Mouse (Mus musculus): ENCODE measurements around the gene Fam98a. TPM values are rescaled to one million over a fixed set of nuclear protein-coding genes. Genes with fewer than 3 reads are reported as not detected.

Gene Fam98a
- polyA plus RNA-seq, 1 experiment from 2014 or later = 32.2 TPM

DNA sequence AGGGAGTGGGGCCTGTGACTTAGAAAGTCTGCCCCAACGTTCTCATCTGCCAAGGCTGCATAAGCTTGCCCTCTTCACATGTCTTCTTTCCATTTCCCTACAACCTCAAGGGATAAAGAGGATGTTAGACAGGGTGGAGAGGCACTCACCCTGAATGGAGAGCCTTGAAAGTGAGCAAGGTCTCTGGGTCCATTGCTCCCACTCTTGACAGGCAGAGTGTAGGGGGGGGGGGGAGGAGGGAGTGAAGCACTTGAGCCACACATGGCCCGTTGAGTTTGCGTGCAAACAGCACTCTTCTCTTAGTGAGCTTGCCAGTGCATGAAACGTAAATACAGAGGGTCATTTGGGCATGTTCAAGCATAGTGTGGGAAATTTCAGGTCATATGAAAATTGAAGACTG lies 56.5 kb downstream of the Fam98a start:
- Histone ChIP-seq H3K9ac (no peak overlapping the region), H3K27ac (ENCODE audit: poor library complexity, severe bottlenecking) (no peak overlapping the region), H3K27me3 (replicated peaks) (no peaks in the 10 kb centered on the region), H3K9me3 (replicated peaks) (no peaks in the 10 kb centered on the region), H3K4me3 (no peak overlapping the region), H3K4me2 (no peak overlapping the region), H3K36me3 (no peaks in the 10 kb centered on the region), H3K4me1 (replicated peaks) (peaks cover 15% of the 10 kb centered on the region; the same call in 1 of the 2 replicates)
- WGBS = 68% methylated on average over 4 of the region's 4 CpGs
- ATAC-seq (ENCODE audit: insufficient number of reproducible peaks, low FRiP score) = no peak

Other genes with a start within 250 kb of the Fam98a start
- 16.7 and 17.1 TPM in 2 replicates for gene Rasgrp3, start 116.0 kb downstream of the Fam98a start, polyA plus RNA-seq (2016; fragmentation: Nextera tagmentation; extraction: Ambion mirVana)

Data from heart, embryonic 12.5 days (tissue).